Mouse (Mus musculus) liver, postnatal 0 days (tissue): ENCODE measurements around the gene Lrrc7.

Source experiments
- CTCF ChIP-seq: sonication (generic); IDR thresholded peaks from 2 replicates; pipeline ENCODE4 v1.5.1; 2016; ENCODE audit warnings: antibody characterized with exemption, low read depth
- EP300 ChIP-seq: IDR thresholded peaks from 2 replicates; pipeline ENCODE4 v1.6.1; 2016; ENCODE audit warnings: antibody characterized with exemption, low read depth, mild to moderate bottlenecking

DNA sequence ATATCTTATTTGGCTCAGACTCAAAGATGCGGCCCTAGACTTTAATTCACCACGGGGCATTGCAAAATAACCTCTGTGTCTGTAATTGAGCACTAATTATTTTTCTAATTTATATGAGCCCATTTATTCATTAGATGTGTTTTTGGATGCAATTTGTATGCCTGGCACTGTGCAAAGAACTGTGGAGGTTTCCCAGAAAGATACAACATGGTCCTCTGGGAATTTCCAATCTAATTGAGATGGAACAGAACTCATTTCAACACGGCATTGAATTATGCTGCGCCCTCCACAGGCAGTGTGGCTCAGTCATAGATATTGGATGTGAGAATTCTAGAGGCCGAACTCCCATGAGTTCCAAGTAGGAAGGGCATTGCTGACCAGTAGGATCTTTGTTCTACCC, 397.6 kb downstream of the Lrrc7 start:
- TF ChIP-seq CTCF (no peak), EP300 (no peak)
